Mouse (Mus musculus): Measurements from ENCODE around the gene B020004J07Rik.
"Not testable (repeated sequence)": the region's sequence is repeated elsewhere in the genome, so short reads cannot be mapped to it uniquely, and the experiment has no call there.

The B020004J07Rik gene

DNA sequence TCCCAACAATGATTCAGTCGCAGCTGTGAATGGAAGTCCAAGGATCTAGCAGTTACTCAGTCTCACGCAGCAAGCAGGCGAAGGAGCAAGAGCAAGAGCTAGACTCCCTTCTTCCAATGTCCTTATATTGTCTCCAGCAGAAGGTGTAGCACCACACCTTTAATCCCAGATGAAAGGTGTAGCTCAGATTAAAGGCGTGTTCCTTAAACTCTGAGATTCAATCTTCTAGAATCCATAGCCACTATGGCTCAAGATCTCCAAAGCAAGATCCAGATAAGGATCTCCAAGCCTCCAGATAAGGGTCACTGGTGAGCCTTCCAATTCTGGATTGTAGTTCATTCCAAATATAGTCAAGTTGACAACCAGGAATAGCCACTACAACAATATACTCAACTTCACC is at the start of gene B020004J07Rik:
TSS of gene B020004J07Rik (minus strand) at position 101 of the 400 bp plus-strand sequence.
- not testable (repeated sequence) for DNase-seq (ENCODE audit: low spot score)

DNA sequence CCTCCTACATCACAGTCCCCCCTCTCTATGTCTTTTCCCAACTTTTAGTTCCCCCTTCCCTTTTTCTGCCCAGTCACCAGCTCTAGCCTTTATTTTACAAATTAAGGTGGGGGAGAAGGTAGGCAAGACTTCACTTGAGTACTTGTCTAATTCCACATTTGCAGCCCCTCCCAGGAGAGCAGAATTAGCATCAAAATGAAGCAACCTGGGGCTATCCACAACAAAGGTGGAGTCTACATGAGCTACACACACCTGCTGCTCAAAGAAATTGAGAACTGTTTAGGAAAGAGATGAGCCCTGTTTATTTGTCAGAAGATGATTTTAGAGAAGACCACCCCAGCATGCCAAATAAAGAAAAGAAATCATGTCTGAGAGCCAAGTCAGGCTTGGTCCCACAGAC is 45.6 kb upstream of the B020004J07Rik start:
- DNase-seq (ENCODE audit: low spot score): no peak

DNA sequence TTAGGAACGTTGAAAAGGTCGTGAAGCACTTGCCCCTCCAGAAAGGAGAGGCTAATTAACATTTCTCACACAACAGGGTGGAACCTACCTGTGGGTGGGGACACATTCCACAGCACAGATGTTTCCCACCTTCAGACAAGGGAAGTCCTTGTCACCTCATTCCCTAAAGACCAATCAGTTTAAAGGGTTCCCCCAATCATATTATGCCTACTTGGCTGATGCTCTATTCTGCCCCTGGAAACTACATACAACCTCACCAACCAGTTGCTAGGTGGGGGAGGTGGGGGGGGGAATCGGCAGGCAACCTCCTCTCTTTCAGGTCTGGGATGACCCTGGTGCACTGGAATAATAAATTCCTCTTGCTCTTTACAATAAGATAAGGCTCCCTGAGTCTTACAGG is 39.8 kb upstream of the B020004J07Rik start:
- DNase-seq (ENCODE audit: low spot score): no peak

DNA sequence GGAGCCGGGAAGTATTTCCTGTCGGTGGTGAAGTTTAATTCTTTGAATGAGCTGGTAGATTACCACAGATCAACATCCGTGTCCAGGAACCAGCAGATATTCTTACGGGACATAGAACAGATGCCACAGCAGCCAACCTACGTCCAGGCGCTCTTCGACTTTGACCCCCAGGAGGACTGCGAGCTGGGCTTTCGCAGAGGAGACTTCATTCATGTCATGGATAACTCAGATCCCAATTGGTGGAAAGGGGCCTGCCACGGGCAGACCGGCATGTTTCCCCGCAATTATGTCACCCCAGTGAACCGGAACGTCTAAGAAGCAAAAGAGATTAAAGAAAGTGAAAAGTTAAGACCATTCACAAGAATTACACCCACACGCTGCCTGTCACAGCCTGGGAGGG is 31.9 kb upstream of the B020004J07Rik start:
- DNase-seq (ENCODE audit: low spot score): not testable (repeated sequence)

DNA sequence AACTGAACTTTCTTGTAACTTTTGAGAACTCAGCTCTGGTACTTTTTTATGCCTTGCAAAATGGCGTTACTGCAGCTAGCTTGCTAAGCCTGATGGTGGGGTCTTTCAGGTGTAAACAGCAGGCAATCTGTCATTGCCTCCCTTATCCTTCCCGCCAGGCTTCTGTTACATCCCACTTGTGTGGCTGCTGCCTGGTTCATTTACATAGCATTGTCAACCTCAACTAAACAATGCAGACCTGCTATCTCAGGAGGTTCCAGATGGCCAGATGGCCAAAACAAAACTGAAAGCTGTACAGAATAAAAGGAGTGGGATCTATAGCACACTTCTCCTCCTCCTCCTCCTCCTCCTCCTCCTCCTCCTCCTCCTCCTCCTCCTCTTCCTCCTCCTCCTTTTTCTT is 28.2 kb upstream of the B020004J07Rik start:
- not testable (repeated sequence) for DNase-seq (ENCODE audit: low spot score)

DNA sequence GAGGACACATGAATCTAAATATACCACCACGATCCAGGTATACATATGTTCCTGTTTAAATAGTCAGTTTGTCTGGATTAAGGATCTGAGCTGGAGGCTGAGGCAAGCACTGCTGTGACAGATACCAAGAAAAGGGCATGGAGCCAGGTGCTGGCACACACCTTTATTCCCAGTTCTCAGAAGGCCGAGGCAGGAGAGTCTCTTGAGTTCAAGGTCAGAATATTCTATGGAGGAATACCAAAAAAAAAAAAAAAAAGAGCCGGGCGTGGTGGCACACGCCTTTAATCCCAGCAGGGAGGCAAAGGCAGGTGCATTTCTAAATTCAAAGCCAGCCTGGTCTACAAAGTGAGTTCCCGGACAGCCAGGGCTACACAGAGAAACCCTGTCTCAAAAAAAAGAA is 18.5 kb upstream of the B020004J07Rik start:
- DNase-seq (ENCODE audit: low spot score): no peak

DNA sequence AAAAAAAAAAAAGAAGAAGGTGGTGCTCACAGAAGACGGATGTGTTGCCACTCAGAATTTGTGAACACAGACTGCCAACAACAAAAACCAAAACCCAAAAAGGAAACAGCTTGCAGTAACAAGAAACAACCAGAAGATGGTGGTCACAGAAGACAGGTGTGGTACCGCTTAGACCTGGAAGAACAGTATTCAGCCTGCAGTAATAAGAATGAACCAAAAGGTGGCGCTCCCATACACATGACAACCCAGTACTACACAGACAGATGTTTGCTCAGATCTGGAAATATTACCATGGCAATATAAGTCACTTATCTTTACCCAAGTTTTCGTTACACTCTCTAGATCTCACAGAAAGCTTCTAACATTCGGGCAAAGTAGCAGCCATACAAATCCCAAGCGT is 17.1 kb upstream of the B020004J07Rik start:
- DNase-seq (ENCODE audit: low spot score): peak; percentile 64

DNA sequence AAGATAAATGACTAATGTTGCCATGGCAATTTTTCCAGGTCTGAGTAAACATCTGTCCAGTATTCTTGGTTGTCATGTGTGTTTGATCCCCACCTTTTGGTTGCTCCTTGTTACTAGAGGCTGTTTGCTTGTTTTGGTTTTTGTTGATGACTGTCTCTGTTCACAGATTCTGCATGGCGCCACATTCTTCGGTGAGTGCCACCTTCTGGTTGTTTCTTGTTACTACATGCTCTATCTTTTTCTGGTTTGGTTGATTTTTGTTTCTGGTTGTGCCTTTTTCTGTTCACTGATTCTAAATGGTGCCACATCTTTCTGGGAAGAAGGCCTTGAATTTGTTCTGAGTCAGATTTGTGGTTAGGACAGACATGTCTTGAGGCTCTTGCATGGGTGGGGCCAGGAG is 7.1 kb upstream of the B020004J07Rik start:
- no peak for DNase-seq (ENCODE audit: low spot score)
